Mouse (Mus musculus): ENCODE measurements at regions not wholly inside any gene's neighbourhood (a gene's known extent, or its start where the extent isn't known, plus 50 kb on each side); places are given as distances from the start of the nearest gene placed in this dataset.
"Not testable (repeated sequence)": the region's sequence is repeated elsewhere in the genome, so short reads cannot be mapped to it uniquely, and the experiment has no call there.

- no peak overlapping the region for H3K27ac ChIP-seq
- H3K4me2 ChIP-seq (replicated peaks), result no peak overlapping the region
- no peak overlapping the region for H3K9ac ChIP-seq
- WGBS, result 12% methylated on average over 8 of the region's 8 CpGs
- H3K27me3 ChIP-seq, result no peaks in the 10 kb centered on the region
- ATAC-seq (ENCODE audit: low FRiP score), result no peak
- peaks cover 10% of the 10 kb centered on the region for H3K4me1 ChIP-seq
- H3K9me3 ChIP-seq (replicated peaks), result no peaks in the 10 kb centered on the region
- no peak overlapping the region for H3K4me3 ChIP-seq
- H3K36me3 ChIP-seq, result no peaks in the 10 kb centered on the region
These were observed 57.3 kb downstream of the Cbln4 start for GRCm38 (mm10) chr2:171985813-171986572.

- H3K9ac ChIP-seq, result no peak overlapping the region
- ATAC-seq (ENCODE audit: low FRiP score), result no peak
These were observed 73.9 kb downstream of the Cbln4 start for GRCm38 (mm10) chr2:171969311-171969905.

DNA sequence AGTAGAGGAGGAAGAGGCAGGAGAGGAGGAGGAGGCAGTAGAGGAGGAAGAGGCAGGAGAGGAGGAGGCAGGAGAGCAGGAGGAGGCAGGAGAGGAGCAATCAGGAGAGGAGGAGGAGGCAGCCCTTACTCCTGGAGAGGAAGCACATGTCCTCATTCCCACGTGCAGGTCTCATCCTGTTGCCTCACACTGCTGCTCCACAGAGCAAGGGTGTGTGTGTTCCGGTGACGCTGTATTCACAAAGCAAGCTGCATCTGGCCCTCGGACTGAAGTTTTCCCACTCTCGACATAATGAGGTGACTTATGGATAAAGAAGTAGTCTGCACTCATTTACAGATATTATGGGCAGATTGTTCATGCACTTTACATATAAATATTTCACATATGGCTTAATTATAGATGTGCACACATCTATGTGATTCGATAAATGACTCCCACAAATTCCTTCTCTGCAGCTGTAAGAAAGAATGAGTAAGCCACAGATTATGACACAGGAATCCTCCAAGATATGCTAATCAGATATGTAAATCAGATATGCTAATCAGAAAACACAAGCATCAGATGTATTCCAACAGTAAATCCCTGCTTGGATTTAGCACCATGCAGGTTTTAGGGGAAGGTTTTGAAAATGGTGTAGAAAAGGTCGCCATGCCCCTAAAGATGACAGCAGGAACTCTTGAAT, 96.6 kb downstream of the Cbln4 start:
- H3K9ac ChIP-seq, result no peak overlapping the region
- no peaks in the 10 kb centered on the region for H3K27me3 ChIP-seq
- H3K4me3 ChIP-seq, result no peak overlapping the region
- no peak for ATAC-seq (ENCODE audit: low FRiP score)
- H3K4me2 ChIP-seq (replicated peaks), result no peak overlapping the region
- H3K9me3 ChIP-seq (replicated peaks), result no peaks in the 10 kb centered on the region
- no peak overlapping the region for H3K27ac ChIP-seq
- H3K4me1 ChIP-seq, result no peaks in the 10 kb centered on the region
- WGBS, result 80% methylated on average over 7 of the region's 7 CpGs
- H3K36me3 ChIP-seq, result no peaks in the 10 kb centered on the region

More at GRCm38 (mm10) chr2:171969311-171969905, 73.9 kb downstream of the Cbln4 start:
- Histone ChIP-seq H3K4me3 (no peak overlapping the region), H3K4me1 (no peaks in the 10 kb centered on the region), H3K36me3 (no peaks in the 10 kb centered on the region), H3K27me3 (no peaks in the 10 kb centered on the region), H3K4me2 (replicated peaks) (no peak overlapping the region), H3K27ac (no peak overlapping the region), H3K9me3 (replicated peaks) (no peaks in the 10 kb centered on the region)
- 58% methylated on average over 13 of the region's 13 CpGs for WGBS

DNA sequence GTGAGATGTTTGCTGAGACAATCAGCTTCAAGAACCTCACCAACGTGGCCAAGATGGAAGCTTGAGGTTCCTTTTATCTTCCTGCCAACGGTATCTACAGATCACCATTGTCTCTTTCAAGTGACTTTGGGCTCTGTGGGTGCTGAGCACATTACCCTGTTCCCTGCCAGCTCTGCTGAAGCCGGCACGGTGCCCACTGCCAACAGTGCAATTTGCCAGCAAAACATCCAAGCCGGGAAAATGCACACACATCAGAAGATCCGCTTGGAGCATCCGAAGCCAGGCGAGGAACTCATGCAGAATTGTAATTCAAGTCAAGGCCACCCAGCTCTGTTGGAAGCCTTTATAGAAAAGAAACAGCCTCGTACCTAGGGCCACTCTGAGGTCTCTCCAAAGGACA, 100.6 kb downstream of the Cbln4 start:
- 81% methylated on average over 9 of the region's 9 CpGs for WGBS
- Histone ChIP-seq H3K36me3 (no peaks in the 10 kb centered on the region), H3K9ac (no peak overlapping the region), H3K9me3 (replicated peaks) (no peaks in the 10 kb centered on the region), H3K27me3 (no peaks in the 10 kb centered on the region), H3K4me2 (replicated peaks) (no peak overlapping the region), H3K4me1 (no peaks in the 10 kb centered on the region), H3K27ac (no peak overlapping the region), H3K4me3 (no peak overlapping the region)
- ATAC-seq (ENCODE audit: low FRiP score), result no peak

- Histone ChIP-seq H3K36me3 (no peaks in the 10 kb centered on the region), H3K4me2 (replicated peaks) (no peak overlapping the region), H3K4me1 (no peaks in the 10 kb centered on the region), H3K27ac (no peak overlapping the region), H3K9me3 (replicated peaks) (no peaks in the 10 kb centered on the region), H3K9ac (no peak overlapping the region), H3K27me3 (no peaks in the 10 kb centered on the region), H3K4me3 (no peak overlapping the region)
- ATAC-seq (ENCODE audit: low FRiP score), result peak; percentile 63; the same call in 1 of the 2 replicates
- 62% methylated on average over 13 of the region's 13 CpGs for WGBS
These were observed 107.5 kb downstream of the Cbln4 start for GRCm38 (mm10) chr2:171935646-171936325.

GRCm38 (mm10) chr2:171920960-171921359, 122.3 kb downstream of the Cbln4 start:
- H3K4me1 ChIP-seq, result no peaks in the 10 kb centered on the region
- H3K27ac ChIP-seq, result no peak overlapping the region
- no peak overlapping the region for H3K9ac ChIP-seq
- H3K9me3 ChIP-seq (replicated peaks), result 0 out of 2 replicates have a peak, but pooled peaks cover 4% of the 10 kb centered on the region
- ATAC-seq (ENCODE audit: low FRiP score), result no peak
- WGBS, result 92% methylated on average over 5 of the region's 5 CpGs
- no peaks in the 10 kb centered on the region for H3K36me3 ChIP-seq
- H3K4me2 ChIP-seq (replicated peaks), result no peak overlapping the region
- H3K4me3 ChIP-seq, result no peak overlapping the region
- no peaks in the 10 kb centered on the region for H3K27me3 ChIP-seq

DNA sequence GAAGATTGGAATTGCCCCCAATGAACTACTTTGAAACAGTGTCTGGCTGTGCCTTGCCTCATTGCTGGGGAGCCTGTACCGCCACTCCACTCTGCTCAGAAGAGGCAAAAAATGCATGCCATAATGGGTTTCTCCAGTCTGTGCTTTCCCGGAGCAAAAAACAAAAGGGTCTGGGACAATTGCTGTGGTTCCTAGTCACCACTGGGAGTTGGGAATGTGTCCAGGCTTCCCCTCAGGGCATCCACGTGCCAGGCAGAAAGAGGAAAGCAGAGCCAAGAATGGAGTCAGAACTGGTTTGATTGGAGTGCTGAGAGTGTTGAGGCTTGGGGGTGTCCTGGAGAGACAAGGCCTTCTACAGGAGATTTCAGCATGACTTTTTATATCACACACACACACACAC, 156.0 kb downstream of the Cbln4 start:
- Histone ChIP-seq H3K4me1 (no peaks in the 10 kb centered on the region), H3K4me3 (no peak overlapping the region), H3K27me3 (no peaks in the 10 kb centered on the region), H3K27ac (no peak overlapping the region), H3K9ac (no peak overlapping the region), H3K9me3 (replicated peaks) (no peaks in the 10 kb centered on the region), H3K4me2 (replicated peaks) (no peak overlapping the region), H3K36me3 (no peaks in the 10 kb centered on the region)
- WGBS, result 86% methylated on average over 3 of the region's 3 CpGs
- ATAC-seq (ENCODE audit: low FRiP score), result no peak

- not testable (repeated sequence) for H3K36me3 ChIP-seq; H3K4me2 ChIP-seq (replicated peaks); ATAC-seq (ENCODE audit: low FRiP score); H3K27me3 ChIP-seq; H3K4me1 ChIP-seq; H3K27ac ChIP-seq; H3K4me3 ChIP-seq; H3K9me3 ChIP-seq (replicated peaks); H3K9ac ChIP-seq
- 74% methylated on average over 8 of the region's 8 CpGs for WGBS
These were observed 163.9 kb downstream of the Cbln4 start for GRCm38 (mm10) chr2:171879238-171879960.

- Histone ChIP-seq H3K4me3 (no peak overlapping the region), H3K4me2 (replicated peaks) (no peak overlapping the region), H3K4me1 (no peaks in the 10 kb centered on the region), H3K36me3 (no peaks in the 10 kb centered on the region), H3K9me3 (replicated peaks) (no peaks in the 10 kb centered on the region), H3K9ac (no peak overlapping the region), H3K27me3 (no peaks in the 10 kb centered on the region), H3K27ac (no peak overlapping the region)
- WGBS, result 87% methylated on average over 3 of the region's 3 CpGs
- ATAC-seq (ENCODE audit: low FRiP score), result no peak
These were observed 175.7 kb downstream of the Cbln4 start for GRCm38 (mm10) chr2:171867550-171867949.

GRCm38 (mm10) chr2:171864376-171864965, 178.8 kb downstream of the Cbln4 start:
- Histone ChIP-seq H3K4me1 (no peaks in the 10 kb centered on the region), H3K9ac (no peak overlapping the region), H3K27me3 (no peaks in the 10 kb centered on the region), H3K9me3 (replicated peaks) (no peaks in the 10 kb centered on the region), H3K4me3 (no peak overlapping the region), H3K36me3 (no peaks in the 10 kb centered on the region), H3K27ac (no peak overlapping the region), H3K4me2 (replicated peaks) (no peak overlapping the region)
- no peak for ATAC-seq (ENCODE audit: low FRiP score)
- 85% methylated on average over 8 of the region's 8 CpGs for WGBS

GRCm38 (mm10) chr2:171862626-171863025, 180.6 kb downstream of the Cbln4 start:
- Histone ChIP-seq H3K9me3 (replicated peaks) (no peaks in the 10 kb centered on the region), H3K27ac (no peak overlapping the region), H3K36me3 (no peaks in the 10 kb centered on the region), H3K9ac (no peak overlapping the region), H3K27me3 (no peaks in the 10 kb centered on the region), H3K4me1 (no peaks in the 10 kb centered on the region), H3K4me3 (no peak overlapping the region), H3K4me2 (replicated peaks) (no peak overlapping the region)
- no peak for ATAC-seq (ENCODE audit: low FRiP score)
- WGBS, result 87% methylated on average over 2 of the region's 2 CpGs

Measured in hindbrain, embryonic 12.5 days (tissue).